Mouse (Mus musculus) adrenal gland, postnatal 14 days (tissue): ENCODE measurements around the gene Smgc. TPM values are rescaled to one million over a fixed set of nuclear protein-coding genes. Genes with fewer than 3 reads are reported as not detected.
"Not testable (repeated sequence)": the region's sequence is repeated elsewhere in the genome, so short reads cannot be mapped to it uniquely, and the experiment has no call there.

ENCODE experiments used
- DNase-seq: peaks from one replicate; pipeline ENCODE4 v3.0.0; 2021; ENCODE audit warnings: mixed read lengths
- long read RNA-seq, 2 experiments: library from polyadenylated mRNA; stranded (forward); transcript quantifications; one replicate each; pipeline ENCODE4 v2.0.0; 2021
- total RNA-seq: library from RNA; stranded (reverse); gene quantifications from 2 replicates; pipeline ENCODE4 v1.2.3, GENCODE M21; 2021

Gene Smgc
- total RNA-seq: not detected in 2 replicates
- long read RNA-seq, experiment 1: 0 reads
- long read RNA-seq, experiment 2: 0 reads

GRCm38 (mm10) chr15:91837965-91838364 is at the start of gene Smgc:
TSS of gene Smgc (plus strand) at chr15:91838265.
- no peak for DNase-seq

- DNase-seq: no peak
These were observed 49.7 kb upstream of the Smgc start for GRCm38 (mm10) chr15:91788338-91788737.

- no peak for DNase-seq
These were observed 31.6 kb upstream of the Smgc start for GRCm38 (mm10) chr15:91806463-91806862.

- DNase-seq: no peak
These were observed 2.7 kb upstream of the Smgc start for GRCm38 (mm10) chr15:91835319-91835718.

- DNase-seq: not testable (repeated sequence)
These were observed 26.1 kb downstream of the Smgc start for GRCm38 (mm10) chr15:91864130-91864529.

GRCm38 (mm10) chr15:91900245-91900644 is 62.2 kb downstream of the Smgc start:
- peak; percentile 36 for DNase-seq

- DNase-seq: peak; percentile 15
These were observed 69.0 kb downstream of the Smgc start for GRCm38 (mm10) chr15:91907046-91907445.

Other genes starting within 250 kb of the Smgc start
- gene Lrrk2, start 165.1 kb upstream of the Smgc start, total RNA-seq: 31.0 and 44.6 TPM in 2 replicates
- gene Cntn1, start 212.9 kb downstream of the Smgc start, total RNA-seq: 3.6 and 5.7 TPM in 2 replicates